Mouse (Mus musculus) lung, embryonic 16.5 days (tissue): ENCODE results near the gene Dyrk2. TPM values are rescaled to one million over a fixed set of nuclear protein-coding genes. Genes with fewer than 3 reads are reported as not detected.

Experiments
- ATAC-seq: fragments of 200-750 bp; cut with Nextera tagmentation; 2 replicates; pipeline ENCODE4 v1.8.0; 2017; ENCODE audit warnings: low read depth, mild to moderate bottlenecking, moderate library complexity
- H3K27ac ChIP-seq: fragments of 300-500 bp; sonication (generic); 2 replicates; pipeline ENCODE4 v1.5.1; 2014; ENCODE audit warnings: mild to moderate bottlenecking, control low read depth, low read length
- H3K27me3 ChIP-seq: fragments of 300-500 bp; sonication (generic); 2 replicates; pipeline ENCODE4 v1.6.1; 2014; ENCODE audit warnings: low read depth, low read length, mixed read lengths; ENCODE audit not compliant: control insufficient read depth, insufficient read depth
- H3K36me3 ChIP-seq: fragments of 300-500 bp; sonication (generic); 2 replicates; pipeline ENCODE4 v1.6.1; 2014; ENCODE audit warnings: low read length; ENCODE audit not compliant: control insufficient read depth, insufficient read depth
- H3K4me1 ChIP-seq: fragments of 300-500 bp; sonication (generic); replicated peaks from 2 replicates; pipeline ENCODE4 v1.6.1; 2014; ENCODE audit warnings: low read length, mixed read lengths; ENCODE audit not compliant: control insufficient read depth, insufficient read depth
- H3K4me2 ChIP-seq: fragments of 300-500 bp; sonication (generic); 2 replicates; pipeline ENCODE4 v1.6.1; 2014; ENCODE audit warnings: low read depth, low read length, control low read depth
- H3K4me3 ChIP-seq: fragments of 300-500 bp; sonication (generic); 2 replicates; pipeline ENCODE4 v1.5.1; 2014; ENCODE audit warnings: mild to moderate bottlenecking, low read length, control low read depth
- H3K9ac ChIP-seq: fragments of 300-500 bp; sonication (generic); 2 replicates; pipeline ENCODE4 v1.6.1; 2014; ENCODE audit warnings: low read length, control low read depth
- H3K9me3 ChIP-seq: fragments of 300-500 bp; sonication (generic); 2 replicates; pipeline ENCODE4 v1.6.1; 2016; ENCODE audit warnings: low read length; ENCODE audit not compliant: control insufficient read depth
- WGBS: fragments of 180-500 bp; shearing (Covaris S2); extraction: QIAGEN DNeasy Blood & Tissue Kit; methylation state at CpG from one replicate; pipeline ENCODE4 v1.1.7; 2014; 5-methylcytosine and 5-hydroxymethylcytosine counted together
- polyA plus RNA-seq: library from polyadenylated mRNA; unstranded; fragments of >200 nt; fragmentation: Nextera tagmentation; extraction: Ambion mirVana; gene quantifications from 2 replicates; pipeline ENCODE4 v1.2.1, GENCODE M21; 2015

Gene Dyrk2
- polyA plus RNA-seq, 1 experiment from 2014 or later = 6.9 TPM

GRCm38 (mm10) chr10:118868601-118869590 is 1.1 kb downstream of the Dyrk2 start:
- under 1% methylated on average over 74 of the region's 130 CpGs for WGBS
- peak; percentile 82 for ATAC-seq
- peak overlapping the region; percentile 96 for H3K4me2 ChIP-seq
- H3K27ac ChIP-seq = peak overlapping the region; percentile 97
- H3K4me1 ChIP-seq = peaks cover 31% of the 10 kb centered on the region
- H3K9me3 ChIP-seq = no peaks in the 10 kb centered on the region
- peak overlapping the region; percentile 97 for H3K9ac ChIP-seq
- peak overlapping the region; percentile 88 for H3K4me3 ChIP-seq
- H3K27me3 ChIP-seq = no peaks in the 10 kb centered on the region
- peaks cover 3% of the 10 kb centered on the region; the same call in 1 of the 2 replicates for H3K36me3 ChIP-seq

- peaks cover 3% of the 10 kb centered on the region; the same call in 1 of the 2 replicates for H3K36me3 ChIP-seq
- peak overlapping the region; percentile 96 for H3K4me2 ChIP-seq
- H3K27me3 ChIP-seq = no peaks in the 10 kb centered on the region
- peaks cover 31% of the 10 kb centered on the region for H3K4me1 ChIP-seq
- H3K9ac ChIP-seq = peak overlapping the region; percentile 97
- peak overlapping the region; percentile 97 for H3K27ac ChIP-seq
- H3K9me3 ChIP-seq = no peaks in the 10 kb centered on the region
- peak; percentile 36 for ATAC-seq
- WGBS = under 1% methylated on average over 57 of the region's 62 CpGs
- H3K4me3 ChIP-seq = peak overlapping the region; percentile 88
Observed at GRCm38 (mm10) chr10:118867896-118868600, 2.0 kb downstream of the Dyrk2 start.

- ATAC-seq = 0 out of 2 replicates have a peak, but pooled peaks have one; percentile 1
- Histone ChIP-seq H3K36me3 (peaks cover 4% of the 10 kb centered on the region; the same call in 1 of the 2 replicates), H3K9me3 (no peaks in the 10 kb centered on the region), H3K9ac (peak overlapping the region; percentile 97), H3K27ac (peak overlapping the region; percentile 97), H3K4me3 (peak overlapping the region; percentile 88), H3K27me3 (no peaks in the 10 kb centered on the region), H3K4me1 (peaks cover 31% of the 10 kb centered on the region), H3K4me2 (peak overlapping the region; percentile 96)
- WGBS = 7% methylated on average over 16 of the region's 16 CpGs
Observed at GRCm38 (mm10) chr10:118867304-118867895, 2.6 kb downstream of the Dyrk2 start.

GRCm38 (mm10) chr10:118864976-118865375 is 5.0 kb downstream of the Dyrk2 start:
- Histone ChIP-seq H3K36me3 (peaks cover 26% of the 10 kb centered on the region), H3K4me2 (no peak overlapping the region), H3K9ac (no peak overlapping the region), H3K27ac (no peak overlapping the region), H3K9me3 (peaks cover 9% of the 10 kb centered on the region), H3K4me1 (peaks cover 24% of the 10 kb centered on the region), H3K27me3 (no peaks in the 10 kb centered on the region), H3K4me3 (no peak overlapping the region)
- WGBS = 85% methylated on average over 7 of the region's 7 CpGs
- ATAC-seq = no peak

- Histone ChIP-seq H3K27me3 (no peaks in the 10 kb centered on the region), H3K9ac (no peak overlapping the region), H3K4me1 (peaks cover 25% of the 10 kb centered on the region), H3K9me3 (peaks cover 12% of the 10 kb centered on the region), H3K36me3 (peaks cover 38% of the 10 kb centered on the region), H3K27ac (no peak overlapping the region), H3K4me3 (no peak overlapping the region), H3K4me2 (no peak overlapping the region)
- no peak for ATAC-seq
- 77% methylated on average over 8 of the region's 8 CpGs for WGBS
Observed at GRCm38 (mm10) chr10:118863611-118864010, 6.4 kb downstream of the Dyrk2 start.

GRCm38 (mm10) chr10:118862233-118862632 is 7.8 kb downstream of the Dyrk2 start:
- Histone ChIP-seq H3K9me3 (peaks cover 12% of the 10 kb centered on the region), H3K4me3 (no peak overlapping the region), H3K27ac (no peak overlapping the region), H3K27me3 (no peaks in the 10 kb centered on the region), H3K4me1 (peaks cover 23% of the 10 kb centered on the region), H3K36me3 (peaks cover 43% of the 10 kb centered on the region), H3K9ac (no peak overlapping the region), H3K4me2 (no peak overlapping the region)
- ATAC-seq = no peak
- WGBS = 39% methylated on average over 4 of the region's 4 CpGs

- peaks cover 43% of the 10 kb centered on the region for H3K36me3 ChIP-seq
- H3K4me2 ChIP-seq = no peak overlapping the region
- no peak overlapping the region for H3K27ac ChIP-seq
- H3K9ac ChIP-seq = no peak overlapping the region
- WGBS = 86% methylated on average over 11 of the region's 11 CpGs
- no peaks in the 10 kb centered on the region for H3K27me3 ChIP-seq
- H3K4me1 ChIP-seq = peaks cover 15% of the 10 kb centered on the region
- H3K9me3 ChIP-seq = peaks cover 12% of the 10 kb centered on the region
- ATAC-seq = no peak
- no peak overlapping the region for H3K4me3 ChIP-seq
Observed at GRCm38 (mm10) chr10:118861234-118862025, 8.6 kb downstream of the Dyrk2 start.

- Histone ChIP-seq H3K27me3 (no peaks in the 10 kb centered on the region), H3K4me3 (no peak overlapping the region), H3K36me3 (peaks cover 45% of the 10 kb centered on the region), H3K4me2 (no peak overlapping the region), H3K4me1 (peaks cover 5% of the 10 kb centered on the region), H3K27ac (no peak overlapping the region), H3K9me3 (peaks cover 12% of the 10 kb centered on the region), H3K9ac (no peak overlapping the region)
- 94% methylated on average over 21 of the region's 21 CpGs for WGBS
- ATAC-seq = no peak
Observed at GRCm38 (mm10) chr10:118859655-118860054, 10.4 kb downstream of the Dyrk2 start.
